Mouse (Mus musculus) heart, postnatal 10 days (tissue): Measurements from ENCODE around the gene Scml2. TPM values are rescaled to one million over a fixed set of nuclear protein-coding genes. Genes with fewer than 3 reads are reported as not detected.
A peak's percentile ranks its signal among the peaks of the same experiment; 100 is the strongest.
"Not testable (repeated sequence)": the region's sequence is repeated elsewhere in the genome, so short reads cannot be mapped to it uniquely, and the experiment has no call there.

Experiments used
- DNase-seq, 2 experiments: peaks; one replicate each; pipeline ENCODE4 v3.0.0; 2021
- intact Hi-C: fragments of 180-260 bp; cut with DNase I; formaldehyde crosslinking; loops from one replicate; pipeline ENCODE4 v1.15.1; 2025
- total RNA-seq, 2 experiments: library from RNA; stranded (reverse); gene quantifications; 2 replicates each; pipeline ENCODE4 v1.2.3; 2021

Gene Scml2
- 1 to 10 TPM; 2.4 to 3.6 TPM for total RNA-seq

DNA sequence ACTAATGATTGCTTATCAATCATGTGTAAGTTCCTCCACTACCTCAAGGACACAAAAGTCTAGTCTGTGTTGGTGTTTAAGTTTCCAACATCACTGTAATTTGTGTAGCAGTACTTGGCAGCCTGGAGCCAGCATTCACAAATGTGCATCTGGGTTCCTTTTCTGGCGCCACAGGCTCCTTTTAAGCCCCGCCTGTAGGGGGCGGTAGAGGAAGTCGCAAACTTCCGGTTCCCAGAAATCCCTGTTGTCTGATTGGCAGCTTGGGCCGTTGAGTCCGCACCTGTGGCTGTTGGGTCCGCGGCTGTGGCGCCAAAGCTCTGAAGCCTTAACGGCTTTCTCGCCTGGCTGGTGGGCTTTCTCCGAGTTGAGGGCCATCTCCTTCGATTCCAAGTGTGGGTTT, at the start of gene Scml2:
Gene Scml2 (plus strand): TSS at position 301 of the 400 bp plus-strand sequence.
- intact Hi-C loops, DNase-seq: not testable (repeated sequence)

DNA sequence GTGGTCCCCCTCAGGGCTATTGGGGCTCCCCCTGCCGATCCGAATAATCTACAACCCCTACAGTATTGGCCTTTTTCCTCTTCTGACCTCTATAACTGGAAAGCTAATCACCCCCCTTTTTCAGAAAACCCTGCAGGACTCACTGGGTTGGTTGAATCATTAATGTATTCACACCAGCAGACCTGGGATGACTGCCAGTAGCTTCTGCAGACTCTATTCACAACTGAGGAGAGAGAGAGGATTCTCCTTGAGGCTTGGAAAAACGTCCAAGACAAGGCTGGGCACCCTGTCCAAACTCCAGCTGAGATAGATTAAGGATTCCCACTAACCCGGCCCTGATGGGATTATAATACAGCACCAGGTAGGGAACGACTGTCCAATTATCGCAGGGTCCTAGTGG, 41.4 kb upstream of the Scml2 start:
- DNase-seq, intact Hi-C loops: not testable (repeated sequence)

DNA sequence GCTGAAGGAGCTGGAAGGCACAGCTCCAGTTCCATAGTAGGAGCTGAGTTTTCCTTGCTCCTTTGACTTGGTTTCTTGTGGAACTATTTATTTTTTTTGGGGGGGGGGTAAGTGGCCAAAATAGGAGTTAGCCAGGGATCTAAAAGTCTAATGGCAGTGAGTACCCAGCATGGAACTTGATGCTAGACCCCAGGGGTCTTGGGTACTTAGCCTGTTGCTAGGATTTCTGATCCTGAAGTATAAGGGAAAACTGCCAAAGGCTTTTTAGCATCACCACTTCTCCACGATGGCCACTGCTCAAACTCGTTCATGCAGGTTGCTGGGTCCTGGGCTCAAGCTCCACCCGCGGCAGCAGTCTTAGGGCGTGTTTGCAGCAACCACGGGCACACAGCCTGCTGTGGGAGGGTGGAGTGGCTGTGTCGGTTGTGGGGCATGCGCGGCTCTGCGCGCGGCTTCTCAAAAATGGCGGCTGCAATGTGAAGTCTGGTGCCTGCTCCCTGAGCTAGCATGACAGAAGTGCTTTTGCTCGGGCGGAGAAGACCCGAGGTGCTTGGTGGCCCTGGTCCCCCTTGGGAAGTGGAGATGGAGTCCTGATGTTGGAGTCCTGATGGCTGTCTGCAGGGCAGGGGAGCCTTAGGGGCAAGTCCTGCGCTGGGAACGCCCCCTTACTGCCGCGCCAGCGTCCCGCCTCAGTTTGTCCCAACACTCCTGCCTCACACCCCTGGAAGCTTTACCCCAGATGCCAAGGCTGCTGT, 45.5 kb downstream of the Scml2 start:
- intact Hi-C loops: no loop called here

DNA sequence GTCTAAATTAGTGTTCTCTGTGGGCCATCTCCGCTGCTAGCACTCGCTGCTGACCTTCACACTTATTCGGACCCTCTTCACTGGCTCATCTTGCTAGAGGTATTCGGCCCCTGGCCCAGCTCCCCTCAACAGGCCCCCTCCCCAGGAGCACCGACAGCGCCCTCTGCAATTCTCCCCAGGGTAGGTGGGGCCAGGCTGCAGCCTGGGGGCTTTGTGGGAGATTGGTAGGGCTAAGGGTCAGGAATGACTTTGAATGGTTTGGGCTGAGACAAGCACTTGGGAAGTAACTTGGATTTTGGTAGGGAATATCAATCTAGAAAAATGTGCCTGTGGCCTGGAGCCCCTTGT, 46.0 kb downstream of the Scml2 start:
- intact Hi-C loops: no loop called here
- no peak for DNase-seq

More for the DNA sequence above, 45.5 kb downstream of the Scml2 start:
- DNase-seq: peak; percentile 62 to 69

DNA sequence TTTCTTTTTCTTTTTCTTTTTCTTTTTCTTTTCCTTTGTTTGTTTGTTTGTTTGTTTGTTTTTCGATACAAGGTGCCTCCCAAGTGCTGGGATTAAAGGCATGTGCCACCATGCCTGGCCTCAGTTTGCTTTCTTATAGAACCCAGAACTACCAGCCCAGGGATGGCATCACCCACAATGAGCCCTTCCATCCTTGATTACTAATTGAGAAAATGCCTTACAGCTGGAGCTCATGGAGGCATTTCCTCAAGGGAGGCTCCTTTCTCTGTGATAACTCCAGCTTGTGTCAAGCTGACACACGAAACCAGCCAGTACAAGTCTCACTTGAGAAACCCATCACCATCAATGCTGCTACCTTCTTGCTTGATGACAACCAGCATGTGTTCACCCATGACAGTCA, 170.2 kb downstream of the Scml2 start, which contains the start of gene Gm15262:
Gene Gm15262 (plus strand): TSS at position 301 of the 400 bp plus-strand sequence.
- DNase-seq, intact Hi-C loops: not testable (repeated sequence)

Other genes with a start within 250 kb of the Scml2 start
- under 1 TPM in 1 of 2 experiments, not detected in 1; 0.34 TPM for gene Gja6, start 210.1 kb upstream of the Scml2 start, total RNA-seq
- 1 to 10 TPM; 7.3 to 7.4 TPM for gene Cdkl5, start 122.5 kb upstream of the Scml2 start, total RNA-seq
- not detected for gene Gm15262, start 170.3 kb downstream of the Scml2 start, total RNA-seq